Mouse (Mus musculus) lung, postnatal 36 days (tissue): ENCODE measurements at regions not wholly inside any gene's neighbourhood (a gene's known extent, or its start where the extent isn't known, plus 50 kb on each side); places are given as distances from the start of the nearest gene placed in this dataset.
A peak's percentile ranks its signal among the peaks of the same experiment; 100 is the strongest.

Source experiments
- DNase-seq: peaks from one replicate; pipeline ENCODE4 v3.0.0; 2022; ENCODE audit warnings: mixed read lengths

DNA sequence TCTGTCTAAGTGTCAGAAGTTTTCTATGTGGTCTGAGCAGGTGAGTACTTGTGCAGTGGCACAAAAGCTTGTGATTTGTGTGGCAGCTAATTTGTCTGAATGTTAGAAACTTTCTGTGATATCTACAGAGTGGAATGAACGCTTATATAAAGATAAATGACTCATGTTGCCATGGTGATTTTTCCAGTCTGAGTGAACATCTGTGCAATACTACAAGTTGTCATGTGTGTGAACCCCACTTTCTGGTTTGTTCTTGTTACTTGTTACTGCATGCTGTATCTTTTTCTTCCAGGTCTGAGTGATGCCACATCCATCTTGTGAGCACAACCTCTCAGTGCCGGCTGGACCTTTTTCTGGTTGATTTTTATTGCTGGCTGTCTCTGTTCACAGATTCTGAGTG, 96.8 kb downstream of the Btbd35f7 start:
- DNase-seq: no peak

DNA sequence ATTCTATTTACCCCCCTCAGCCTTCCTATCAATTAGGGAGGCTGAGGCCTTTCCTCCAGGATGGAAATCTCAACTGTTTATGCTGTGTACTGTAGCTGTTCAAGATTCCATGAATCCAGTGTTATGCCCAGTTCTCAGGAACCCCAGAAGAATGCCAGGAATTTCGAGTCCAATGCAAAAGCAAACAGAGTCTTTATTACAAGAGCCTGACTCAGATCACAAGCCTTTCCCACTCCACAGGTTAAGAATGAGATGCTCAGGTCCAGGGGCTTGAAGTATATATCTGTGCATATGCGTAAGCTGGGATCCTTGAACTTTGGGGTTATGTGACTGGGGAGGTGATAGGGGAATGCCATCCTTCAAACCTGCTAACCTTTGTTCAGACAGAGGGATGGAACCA, 129.6 kb downstream of the Btbd35f7 start:
- DNase-seq: peak; percentile 28

DNA sequence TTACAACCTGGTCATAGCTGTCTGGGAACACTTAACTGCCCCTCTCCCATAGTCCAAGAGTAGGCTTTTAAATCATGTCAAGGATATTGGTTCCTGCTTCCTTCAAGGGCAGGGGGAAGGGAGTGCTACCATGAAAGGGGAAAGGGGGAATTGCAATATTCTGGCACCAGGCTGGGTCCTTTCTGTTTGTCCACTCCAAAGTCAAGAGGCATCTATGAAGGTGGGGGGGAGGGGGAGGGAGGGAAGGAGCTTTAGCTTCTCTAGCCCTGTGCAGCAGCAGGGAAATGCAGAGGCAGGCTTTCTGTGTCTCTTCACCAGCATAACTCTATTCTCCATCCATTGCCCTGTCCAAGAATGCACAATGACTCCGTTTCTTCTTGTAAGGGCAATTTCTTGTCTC, 130.0 kb downstream of the Btbd35f7 start:
- no peak for DNase-seq

DNA sequence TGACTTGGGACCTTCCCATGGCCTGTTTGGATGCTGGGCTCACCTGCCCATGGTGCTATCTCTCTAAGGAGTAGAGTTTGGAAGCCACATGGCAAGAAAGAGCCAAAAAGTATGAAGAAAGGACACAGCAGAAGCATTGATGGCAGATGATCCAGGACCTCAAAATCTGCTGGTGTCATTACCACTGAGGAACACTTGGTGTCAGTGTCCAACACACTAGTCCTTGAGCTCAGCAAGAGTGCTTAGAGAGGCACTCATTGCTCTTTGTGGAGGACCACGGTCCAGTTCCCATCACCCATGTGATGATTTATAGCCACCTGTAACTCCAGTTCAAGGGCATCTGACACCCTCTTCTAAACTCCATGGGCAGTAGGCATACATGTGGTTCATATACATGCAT, 134.3 kb downstream of the Btbd35f7 start:
- DNase-seq: no peak
